Mouse (Mus musculus): ENCODE data around the gene Nfyb. TPM values are rescaled to one million over a fixed set of nuclear protein-coding genes. Genes with fewer than 3 reads are reported as not detected.

Nfyb gene
- 60.1 and 72.9 TPM in 2 replicates for polyA plus RNA-seq (2015; fragmentation: Nextera tagmentation; extraction: Ambion mirVana)

DNA sequence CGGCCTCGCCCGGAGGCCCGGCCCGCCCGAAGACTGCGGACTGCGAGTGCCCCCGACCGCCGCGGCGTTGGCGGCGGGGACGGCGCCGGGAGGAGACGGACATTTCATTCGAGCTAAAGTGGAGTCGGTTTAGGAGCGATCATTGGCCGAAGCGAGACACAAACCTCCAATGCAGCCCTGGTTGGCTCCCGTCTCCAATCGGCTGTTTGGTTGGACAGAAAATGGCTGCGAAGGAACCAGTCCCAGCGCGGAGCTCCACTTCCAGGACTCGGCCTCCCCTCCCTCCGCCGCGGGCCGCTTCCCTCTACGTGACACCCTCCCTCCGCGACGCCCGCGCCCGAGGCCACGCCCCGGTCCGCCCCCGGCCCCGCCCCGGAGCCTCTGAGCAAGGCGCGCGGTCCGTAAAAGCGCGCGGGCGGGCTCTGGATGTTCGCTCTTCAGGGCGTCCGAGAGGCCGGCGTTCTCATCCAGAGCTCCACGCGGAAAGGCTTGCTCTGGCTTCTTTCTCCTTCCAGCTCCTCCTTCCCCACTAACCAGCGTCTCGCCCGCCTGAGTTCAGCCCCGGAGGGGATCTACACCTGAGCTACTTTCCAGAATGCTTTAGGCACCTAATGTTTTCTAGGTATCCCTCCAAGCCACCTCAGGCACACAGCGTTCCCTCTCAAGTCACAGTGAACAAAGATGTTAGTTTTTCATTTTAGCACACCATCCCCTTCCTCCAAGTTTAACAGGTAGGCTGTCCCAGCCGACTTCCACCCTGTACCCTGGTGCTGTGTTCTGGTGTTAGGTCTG lies at the start of gene Nfyb:
Gene Nfyb, minus strand, starts transcription at position 305 of the 792 bp plus-strand sequence.
- Histone ChIP-seq H3K36me3 (ENCODE audit: control insufficient read depth, insufficient read depth) (0 out of 2 replicates have a peak, but pooled peaks cover under 1% of the 10 kb centered on the region), H3K9me3 (ENCODE audit: control insufficient read depth, low read length) (no peaks in the 10 kb centered on the region), H3K27ac (ENCODE audit: low read length) (peak within 1 kb of the TSS; percentile 100), H3K4me1 (replicated peaks; ENCODE audit: control insufficient read depth, insufficient read depth, low read length) (peaks cover 34% of the 10 kb centered on the region), H3K27me3 (replicated peaks; ENCODE audit: control insufficient read depth, insufficient read depth, low read length) (no peaks in the 10 kb centered on the region), H3K4me2 (ENCODE audit: low read length) (peak within 1 kb of the TSS; percentile 84), H3K4me3 (replicated peaks; ENCODE audit: low read length) (peak within 1 kb of the TSS; percentile 87), H3K9ac (replicated peaks; ENCODE audit: low read depth, low read length) (peak within 1 kb of the TSS; percentile 99)
- ATAC-seq: peak; percentile 97
- under 1% methylated on average over 51 of the region's 68 CpGs for WGBS

DNA sequence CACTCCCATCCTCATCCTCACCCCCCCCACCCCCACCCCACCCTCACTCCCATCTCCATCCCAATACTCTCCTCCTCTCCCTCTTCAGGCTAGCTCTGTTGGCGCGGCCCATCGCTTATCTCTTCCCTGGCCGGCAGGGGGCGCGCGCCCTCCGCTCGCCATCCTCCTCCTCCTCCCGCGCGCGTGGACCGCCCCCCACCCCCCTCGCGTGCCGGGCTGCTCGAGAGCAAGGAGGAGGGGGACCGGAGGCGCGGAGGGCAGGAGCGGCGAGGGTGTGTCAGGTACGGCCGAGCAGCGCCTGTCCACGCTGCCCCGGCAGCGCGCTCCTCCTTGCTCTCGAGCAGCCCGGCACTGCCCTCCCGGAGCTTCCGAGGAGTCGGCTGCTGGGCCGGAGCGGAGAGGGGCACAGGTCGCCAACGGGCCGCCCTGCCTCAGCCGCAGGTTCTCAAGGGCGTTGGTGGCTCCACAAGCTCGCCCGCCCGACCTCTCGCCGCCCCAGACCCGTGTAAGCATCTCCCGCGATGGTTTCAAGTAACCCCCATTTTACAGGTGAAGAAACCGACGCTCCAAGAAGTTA lies 48.0 kb upstream of the Nfyb start:
- H3K36me3 ChIP-seq (ENCODE audit: control insufficient read depth, insufficient read depth): no peaks in the 10 kb centered on the region
- H3K9me3 ChIP-seq (ENCODE audit: control insufficient read depth, low read length): no peaks in the 10 kb centered on the region
- WGBS: 6% methylated on average over 35 of the region's 52 CpGs
- peak; percentile 85 for ATAC-seq
- peak overlapping the region; percentile 84 for H3K4me2 ChIP-seq (ENCODE audit: low read length)
- H3K4me1 ChIP-seq (replicated peaks; ENCODE audit: control insufficient read depth, insufficient read depth, low read length): peaks cover 12% of the 10 kb centered on the region
- no peaks in the 10 kb centered on the region for H3K27me3 ChIP-seq (replicated peaks; ENCODE audit: control insufficient read depth, insufficient read depth, low read length)
- H3K27ac ChIP-seq (ENCODE audit: low read length): no peak overlapping the region
- peak overlapping the region; percentile 60 for H3K9ac ChIP-seq (replicated peaks; ENCODE audit: low read depth, low read length)
- peak overlapping the region; percentile 53 for H3K4me3 ChIP-seq (replicated peaks; ENCODE audit: low read length)

DNA sequence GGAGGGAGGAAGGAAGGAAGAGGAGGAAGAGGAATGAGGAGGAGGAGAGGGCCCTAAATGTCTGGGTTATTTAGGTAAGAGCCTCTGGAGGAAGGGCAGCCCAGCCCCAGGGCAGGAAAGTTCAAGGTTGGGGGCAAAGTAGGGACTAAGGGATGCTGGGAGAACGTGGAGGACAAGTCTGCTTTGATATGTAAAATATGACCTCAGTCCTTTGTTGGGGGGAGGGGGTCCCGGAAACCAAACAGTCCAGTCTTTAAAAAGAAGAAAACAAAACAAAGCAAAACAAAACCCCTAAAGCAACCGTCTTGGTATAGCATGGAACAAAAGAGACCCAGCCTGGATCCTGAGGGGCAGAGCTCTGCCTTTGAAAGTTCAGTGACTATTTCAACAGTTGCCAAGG lies 45.4 kb upstream of the Nfyb start:
- Histone ChIP-seq H3K36me3 (ENCODE audit: control insufficient read depth, insufficient read depth) (no peaks in the 10 kb centered on the region), H3K9ac (replicated peaks; ENCODE audit: low read depth, low read length) (no peak overlapping the region), H3K9me3 (ENCODE audit: control insufficient read depth, low read length) (no peaks in the 10 kb centered on the region), H3K27ac (ENCODE audit: low read length) (no peak overlapping the region), H3K4me1 (replicated peaks; ENCODE audit: control insufficient read depth, insufficient read depth, low read length) (peaks cover 9% of the 10 kb centered on the region), H3K4me3 (replicated peaks; ENCODE audit: low read length) (no peak overlapping the region), H3K27me3 (replicated peaks; ENCODE audit: control insufficient read depth, insufficient read depth, low read length) (no peaks in the 10 kb centered on the region), H3K4me2 (ENCODE audit: low read length) (no peak overlapping the region)
- WGBS: 6% methylated on average over 3 of the region's 3 CpGs
- no peak for ATAC-seq

DNA sequence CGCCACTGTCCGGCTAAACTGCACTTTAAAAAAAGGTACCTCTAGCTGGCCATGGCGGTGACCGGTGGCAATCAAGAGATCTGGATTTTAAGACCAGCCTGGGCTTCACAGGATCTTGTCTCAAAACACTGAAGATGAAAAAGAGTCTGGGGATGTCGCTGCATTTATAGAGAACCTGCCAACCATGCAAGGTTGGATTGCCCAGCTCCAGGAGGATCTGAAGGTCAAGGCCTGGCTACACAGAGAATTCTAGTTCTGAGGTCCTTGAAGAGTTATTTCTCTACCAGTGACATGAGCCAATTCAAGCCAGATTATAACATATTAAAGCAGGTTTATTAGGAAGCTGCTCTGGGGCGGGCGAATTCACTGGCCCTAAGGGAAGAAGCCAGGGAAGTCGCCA lies 44.9 kb upstream of the Nfyb start:
- ATAC-seq: no peak
- H3K9ac ChIP-seq (replicated peaks; ENCODE audit: low read depth, low read length): no peak overlapping the region
- 71% methylated on average over 8 of the region's 8 CpGs for WGBS

DNA sequence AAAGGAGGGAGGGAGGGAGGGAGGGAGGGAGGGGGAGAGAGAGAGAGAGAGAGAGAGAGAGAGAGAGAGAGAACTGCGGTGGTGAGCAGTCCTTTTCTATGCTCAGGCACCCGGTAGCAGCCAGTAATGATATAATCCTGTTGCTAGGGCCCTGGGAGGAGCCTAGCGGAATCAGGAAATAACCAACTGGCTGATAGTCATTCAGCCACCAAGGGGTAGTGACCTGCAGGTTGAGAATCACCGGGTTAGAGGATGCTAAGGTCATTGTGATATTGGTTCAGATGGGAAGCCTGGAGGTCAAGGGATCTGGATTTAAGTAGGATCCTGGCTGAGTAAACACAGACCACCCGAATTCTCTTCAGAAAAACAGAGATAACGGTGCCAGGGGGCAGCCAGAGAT lies 44.2 kb upstream of the Nfyb start:
- Histone ChIP-seq H3K4me3 (replicated peaks; ENCODE audit: low read length) (no peak overlapping the region), H3K9me3 (ENCODE audit: control insufficient read depth, low read length) (no peaks in the 10 kb centered on the region), H3K36me3 (ENCODE audit: control insufficient read depth, insufficient read depth) (no peaks in the 10 kb centered on the region), H3K4me2 (ENCODE audit: low read length) (no peak overlapping the region), H3K27me3 (replicated peaks; ENCODE audit: control insufficient read depth, insufficient read depth, low read length) (no peaks in the 10 kb centered on the region), H3K27ac (ENCODE audit: low read length) (no peak overlapping the region), H3K4me1 (replicated peaks; ENCODE audit: control insufficient read depth, insufficient read depth, low read length) (peaks cover 5% of the 10 kb centered on the region; the same call in 1 of the 2 replicates), H3K9ac (replicated peaks; ENCODE audit: low read depth, low read length) (no peak overlapping the region)
- 54% methylated on average over 6 of the region's 6 CpGs for WGBS
- ATAC-seq: no peak

More for the DNA sequence above, 44.9 kb upstream of the Nfyb start:
- H3K4me3 ChIP-seq (replicated peaks; ENCODE audit: low read length): no peak overlapping the region
- no peaks in the 10 kb centered on the region for H3K27me3 ChIP-seq (replicated peaks; ENCODE audit: control insufficient read depth, insufficient read depth, low read length)
- H3K4me1 ChIP-seq (replicated peaks; ENCODE audit: control insufficient read depth, insufficient read depth, low read length): peaks cover 7% of the 10 kb centered on the region
- H3K4me2 ChIP-seq (ENCODE audit: low read length): no peak overlapping the region
- H3K27ac ChIP-seq (ENCODE audit: low read length): no peak overlapping the region
- no peaks in the 10 kb centered on the region for H3K9me3 ChIP-seq (ENCODE audit: control insufficient read depth, low read length)
- H3K36me3 ChIP-seq (ENCODE audit: control insufficient read depth, insufficient read depth): no peaks in the 10 kb centered on the region

DNA sequence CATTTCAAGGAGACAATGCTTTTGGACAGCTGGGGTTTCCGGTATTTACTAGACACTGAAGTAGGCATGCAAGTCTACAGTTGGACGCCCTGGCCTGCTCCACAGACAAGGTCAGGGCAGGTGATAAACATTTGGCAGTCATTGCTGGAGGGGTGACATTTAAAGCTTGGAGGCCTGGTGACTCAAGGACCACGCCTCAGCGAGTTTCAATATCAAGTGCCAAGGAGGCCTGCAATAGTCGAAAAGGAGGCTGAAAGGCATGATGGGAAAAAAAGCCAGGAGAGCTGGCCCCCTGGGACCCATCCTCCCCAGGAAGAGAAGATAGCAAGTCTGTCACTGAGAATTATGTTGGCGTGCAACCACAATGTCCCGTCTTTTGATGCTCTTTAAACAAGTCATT lies 43.3 kb upstream of the Nfyb start:
- peaks cover 5% of the 10 kb centered on the region; the same call in 1 of the 2 replicates for H3K4me1 ChIP-seq (replicated peaks; ENCODE audit: control insufficient read depth, insufficient read depth, low read length)
- H3K36me3 ChIP-seq (ENCODE audit: control insufficient read depth, insufficient read depth): no peaks in the 10 kb centered on the region
- 77% methylated on average over 7 of the region's 7 CpGs for WGBS
- no peaks in the 10 kb centered on the region for H3K27me3 ChIP-seq (replicated peaks; ENCODE audit: control insufficient read depth, insufficient read depth, low read length)
- H3K9ac ChIP-seq (replicated peaks; ENCODE audit: low read depth, low read length): no peak overlapping the region
- no peak overlapping the region for H3K4me2 ChIP-seq (ENCODE audit: low read length)
- no peak for ATAC-seq
- H3K27ac ChIP-seq (ENCODE audit: low read length): no peak overlapping the region
- no peak overlapping the region for H3K4me3 ChIP-seq (replicated peaks; ENCODE audit: low read length)
- no peaks in the 10 kb centered on the region for H3K9me3 ChIP-seq (ENCODE audit: control insufficient read depth, low read length)

DNA sequence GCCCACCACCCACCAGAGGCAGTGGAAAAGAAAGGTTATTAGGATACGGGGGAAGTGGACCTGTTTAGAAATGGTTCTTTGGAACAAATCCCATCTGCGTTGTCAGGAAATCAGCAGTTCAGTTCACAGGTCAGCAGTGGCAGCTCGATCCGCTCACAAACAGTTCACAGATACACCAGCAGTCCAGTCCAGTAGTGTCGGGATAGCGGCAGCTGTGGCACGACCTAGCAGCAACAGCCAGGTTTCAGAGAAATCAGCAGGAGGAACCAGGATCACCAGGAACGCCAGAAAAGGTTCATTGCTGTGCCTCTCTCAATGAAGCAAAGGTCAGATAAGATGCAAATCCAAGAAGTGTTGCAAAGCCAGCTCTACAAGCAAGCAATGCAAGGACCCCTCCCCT lies 42.5 kb upstream of the Nfyb start:
- no peak for ATAC-seq
- Histone ChIP-seq H3K4me1 (replicated peaks; ENCODE audit: control insufficient read depth, insufficient read depth, low read length) (0 out of 2 replicates have a peak, but pooled peaks cover 2% of the 10 kb centered on the region), H3K9me3 (ENCODE audit: control insufficient read depth, low read length) (no peaks in the 10 kb centered on the region), H3K27me3 (replicated peaks; ENCODE audit: control insufficient read depth, insufficient read depth, low read length) (no peaks in the 10 kb centered on the region), H3K4me2 (ENCODE audit: low read length) (no peak overlapping the region), H3K4me3 (replicated peaks; ENCODE audit: low read length) (no peak overlapping the region), H3K9ac (replicated peaks; ENCODE audit: low read depth, low read length) (no peak overlapping the region), H3K27ac (ENCODE audit: low read length) (no peak overlapping the region), H3K36me3 (ENCODE audit: control insufficient read depth, insufficient read depth) (no peaks in the 10 kb centered on the region)
- 88% methylated on average over 8 of the region's 8 CpGs for WGBS

DNA sequence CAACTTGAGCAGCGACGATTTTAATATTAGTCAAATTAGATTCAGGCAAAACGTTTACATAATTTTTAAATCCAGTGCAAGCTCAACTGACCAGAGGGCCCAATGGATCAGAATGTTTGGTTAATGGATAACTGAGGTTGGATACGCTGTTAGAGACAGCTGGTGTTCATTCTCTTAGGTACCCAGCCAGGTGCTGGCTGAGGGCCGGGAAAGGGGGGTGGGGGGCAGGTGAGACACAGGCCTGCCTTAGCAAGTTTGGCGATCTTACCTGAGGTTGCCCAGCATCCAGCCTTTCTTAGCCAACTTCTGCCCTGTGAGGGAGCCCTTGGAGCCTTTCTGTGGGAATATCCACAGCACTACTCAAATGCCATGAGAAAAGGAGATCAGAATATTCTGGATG lies 41.2 kb upstream of the Nfyb start:
- Histone ChIP-seq H3K4me1 (replicated peaks; ENCODE audit: control insufficient read depth, insufficient read depth, low read length) (0 out of 2 replicates have a peak, but pooled peaks cover 2% of the 10 kb centered on the region), H3K9me3 (ENCODE audit: control insufficient read depth, low read length) (no peaks in the 10 kb centered on the region), H3K27me3 (replicated peaks; ENCODE audit: control insufficient read depth, insufficient read depth, low read length) (no peaks in the 10 kb centered on the region), H3K4me3 (replicated peaks; ENCODE audit: low read length) (no peak overlapping the region), H3K4me2 (ENCODE audit: low read length) (no peak overlapping the region), H3K27ac (ENCODE audit: low read length) (no peak overlapping the region), H3K36me3 (ENCODE audit: control insufficient read depth, insufficient read depth) (no peaks in the 10 kb centered on the region), H3K9ac (replicated peaks; ENCODE audit: low read depth, low read length) (no peak overlapping the region)
- ATAC-seq: no peak
- 84% methylated on average over 6 of the region's 6 CpGs for WGBS

DNA sequence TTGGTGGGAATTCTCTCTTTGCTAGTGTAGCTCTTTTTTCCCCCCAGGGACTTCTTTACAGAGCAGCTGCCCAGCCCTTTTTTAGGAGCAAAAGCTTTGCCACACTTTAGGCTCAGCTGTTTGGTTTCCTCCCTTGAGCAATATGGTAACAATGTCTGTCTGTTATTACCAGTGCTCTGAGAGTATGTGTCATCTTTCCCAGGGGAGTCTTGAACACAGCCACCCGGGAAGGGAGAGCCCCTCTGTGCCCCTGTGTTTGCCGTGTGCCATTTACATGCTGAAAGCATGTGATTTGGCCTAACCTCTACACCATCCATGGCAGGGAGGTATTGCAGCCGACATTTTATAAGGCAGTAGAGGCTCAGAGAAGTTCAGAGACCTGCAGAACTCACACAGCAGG lies 40.5 kb upstream of the Nfyb start:
- H3K4me1 ChIP-seq (replicated peaks; ENCODE audit: control insufficient read depth, insufficient read depth, low read length): 0 out of 2 replicates have a peak, but pooled peaks cover 2% of the 10 kb centered on the region
- H3K9ac ChIP-seq (replicated peaks; ENCODE audit: low read depth, low read length): no peak overlapping the region
- 77% methylated on average over 3 of the region's 3 CpGs for WGBS
- ATAC-seq: no peak
- no peak overlapping the region for H3K4me2 ChIP-seq (ENCODE audit: low read length)
- H3K36me3 ChIP-seq (ENCODE audit: control insufficient read depth, insufficient read depth): no peaks in the 10 kb centered on the region
- H3K27me3 ChIP-seq (replicated peaks; ENCODE audit: control insufficient read depth, insufficient read depth, low read length): no peaks in the 10 kb centered on the region
- H3K27ac ChIP-seq (ENCODE audit: low read length): no peak overlapping the region
- H3K9me3 ChIP-seq (ENCODE audit: control insufficient read depth, low read length): no peaks in the 10 kb centered on the region
- H3K4me3 ChIP-seq (replicated peaks; ENCODE audit: low read length): no peak overlapping the region
